Mouse (Mus musculus) intestine, postnatal 0 days (tissue): ENCODE data around the gene Gm49673. TPM values are rescaled to one million over a fixed set of nuclear protein-coding genes. Genes with fewer than 3 reads are reported as not detected.
"Not testable (repeated sequence)": the region's sequence is repeated elsewhere in the genome, so short reads cannot be mapped to it uniquely, and the experiment has no call there.

ENCODE experiments used
- ATAC-seq: fragments of 200-750 bp; cut with Nextera tagmentation; 2 replicates; pipeline ENCODE4 v1.8.0; 2017; ENCODE audit warnings: mild to moderate bottlenecking, moderate TSS enrichment, moderate library complexity
- H3K27ac ChIP-seq: fragments of 300-500 bp; sonication (generic); 2 replicates; pipeline ENCODE4 v1.5.1; 2014; ENCODE audit warnings: mild to moderate bottlenecking, low read depth, low read length, moderate library complexity
- H3K27me3 ChIP-seq: fragments of 300-500 bp; sonication (generic); replicated peaks from 2 replicates; pipeline ENCODE4 v1.6.1; 2014; ENCODE audit warnings: low read length, mixed read lengths; ENCODE audit not compliant: control insufficient read depth, insufficient read depth
- H3K36me3 ChIP-seq: fragments of 300-500 bp; sonication (generic); 2 replicates; pipeline ENCODE4 v1.6.1; 2014; ENCODE audit warnings: mild to moderate bottlenecking, moderate library complexity; ENCODE audit not compliant: control insufficient read depth, insufficient read depth
- H3K4me1 ChIP-seq: fragments of 300-500 bp; sonication (generic); replicated peaks from 2 replicates; pipeline ENCODE4 v1.6.1; 2014; ENCODE audit warnings: antibody characterized with exemption, low read length, mixed read lengths; ENCODE audit not compliant: control insufficient read depth, insufficient read depth
- H3K4me2 ChIP-seq: fragments of 300-500 bp; sonication (generic); replicated peaks from 2 replicates; pipeline ENCODE4 v1.6.1; 2014; ENCODE audit warnings: low read depth, mild to moderate bottlenecking, moderate library complexity
- H3K4me3 ChIP-seq: fragments of 300-500 bp; sonication (generic); 2 replicates; pipeline ENCODE4 v1.5.1; 2014; ENCODE audit warnings: low read depth, low read length
- H3K9ac ChIP-seq: fragments of 300-500 bp; sonication (generic); 2 replicates; pipeline ENCODE4 v1.6.1; 2014; ENCODE audit warnings: mild to moderate bottlenecking, low read depth, low read length
- H3K9me3 ChIP-seq: fragments of 300-500 bp; sonication (generic); 2 replicates; pipeline ENCODE4 v1.6.1; 2016; ENCODE audit warnings: mixed run types; ENCODE audit not compliant: control insufficient read depth
- WGBS: fragments of 180-500 bp; shearing (Covaris S2); extraction: QIAGEN DNeasy Blood & Tissue Kit; methylation state at CpG from one replicate; pipeline ENCODE4 v1.1.7; 2014; 5-methylcytosine and 5-hydroxymethylcytosine counted together
- polyA plus RNA-seq: library from polyadenylated mRNA; unstranded; fragments of >200 nt; fragmentation: Nextera tagmentation; extraction: Ambion mirVana; gene quantifications from 2 replicates; pipeline ENCODE4 v1.2.1, GENCODE M21; 2015

The Gm49673 gene
- polyA plus RNA-seq, 1 experiment from 2014 or later = not detected

- not testable (repeated sequence) for H3K27ac ChIP-seq, H3K4me2 ChIP-seq, H3K36me3 ChIP-seq, H3K4me1 ChIP-seq, H3K4me3 ChIP-seq, ATAC-seq, H3K27me3 ChIP-seq, H3K9ac ChIP-seq, H3K9me3 ChIP-seq
- 66% methylated on average over 9 of the region's 9 CpGs for WGBS
These were observed 18.0 kb downstream of the Gm49673 start for GRCm38 (mm10) chr17:8129578-8129977.

DNA sequence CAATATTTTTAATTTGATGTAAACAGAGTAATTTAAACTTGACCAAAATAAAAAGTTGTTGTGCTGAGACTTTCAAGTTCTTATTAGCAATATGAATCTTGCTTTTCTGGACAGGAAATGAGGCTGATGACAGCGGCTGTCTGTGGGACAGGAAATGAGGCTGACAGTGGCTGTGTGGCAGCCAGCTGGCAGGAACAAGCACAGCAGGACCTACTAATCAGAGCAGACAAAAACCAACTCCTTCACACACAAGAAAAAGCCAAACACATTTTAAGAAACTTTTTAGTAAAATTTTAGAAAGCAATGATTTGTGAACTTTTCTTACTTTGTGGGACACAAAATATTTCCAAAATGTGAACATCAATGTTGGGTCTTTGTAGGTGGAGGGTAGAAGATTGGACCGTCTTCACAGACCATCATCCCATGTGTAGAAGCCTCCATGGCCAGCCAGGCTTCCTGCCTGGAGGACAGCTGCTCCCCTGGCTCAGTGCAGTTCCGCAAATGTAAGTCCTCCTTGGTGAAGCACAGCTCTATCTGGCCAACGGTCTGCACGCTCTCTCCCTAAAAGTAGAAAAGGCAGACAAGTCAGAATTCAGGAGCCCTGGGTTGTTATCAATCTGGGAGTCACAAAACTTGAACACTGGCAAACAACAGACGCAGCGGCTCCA, 19.1 kb downstream of the Gm49673 start:
- not testable (repeated sequence) for H3K36me3 ChIP-seq, H3K27me3 ChIP-seq, H3K27ac ChIP-seq, H3K9ac ChIP-seq, ATAC-seq, H3K4me1 ChIP-seq, H3K9me3 ChIP-seq, H3K4me3 ChIP-seq, H3K4me2 ChIP-seq
- WGBS = no CpG with 5 or more reads among the region's 7 CpGs

- not testable (repeated sequence) for H3K4me3 ChIP-seq, H3K27me3 ChIP-seq, H3K9ac ChIP-seq, H3K4me1 ChIP-seq, H3K4me2 ChIP-seq, H3K9me3 ChIP-seq, ATAC-seq, H3K36me3 ChIP-seq, H3K27ac ChIP-seq
- WGBS = 95% methylated on average over 3 of the region's 6 CpGs
These were observed 23.0 kb downstream of the Gm49673 start for GRCm38 (mm10) chr17:8124586-8124985.

DNA sequence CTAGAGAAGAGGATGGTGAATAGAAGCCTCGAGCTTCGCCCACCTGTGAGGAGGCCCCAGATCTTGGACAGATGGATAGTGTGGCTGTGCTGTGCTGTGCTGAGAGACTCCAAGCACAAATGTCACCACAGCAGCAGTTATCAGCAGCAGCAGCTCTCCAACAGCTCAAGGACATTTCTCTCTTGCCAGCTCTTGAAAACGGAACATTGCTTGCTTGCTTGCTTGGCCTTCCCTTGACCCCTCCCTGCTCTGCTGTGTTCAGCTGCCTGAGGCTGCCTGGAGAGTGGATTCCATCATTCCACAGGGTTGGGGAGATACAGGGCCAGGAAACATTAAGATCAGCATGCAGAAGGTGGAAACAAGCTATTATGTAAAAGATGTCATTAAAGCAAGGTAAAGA, 24.6 kb downstream of the Gm49673 start:
- not testable (repeated sequence) for H3K4me3 ChIP-seq, H3K4me1 ChIP-seq, ATAC-seq, H3K27ac ChIP-seq, H3K9me3 ChIP-seq, H3K27me3 ChIP-seq, H3K4me2 ChIP-seq, H3K36me3 ChIP-seq, H3K9ac ChIP-seq
- no CpG with 5 or more reads among the region's 3 CpGs for WGBS

GRCm38 (mm10) chr17:8116928-8117327, 30.7 kb downstream of the Gm49673 start:
- ATAC-seq, H3K4me2 ChIP-seq: not testable (repeated sequence)

GRCm38 (mm10) chr17:8116378-8116777, 31.2 kb downstream of the Gm49673 start:
- not testable (repeated sequence) for H3K4me1 ChIP-seq, ATAC-seq, H3K9ac ChIP-seq, H3K27me3 ChIP-seq, H3K9me3 ChIP-seq, H3K4me3 ChIP-seq, H3K27ac ChIP-seq, H3K4me2 ChIP-seq, H3K36me3 ChIP-seq
- WGBS = 70% methylated on average over 6 of the region's 11 CpGs

More at GRCm38 (mm10) chr17:8116928-8117327, 30.7 kb downstream of the Gm49673 start:
- H3K36me3 ChIP-seq, H3K4me3 ChIP-seq, H3K4me1 ChIP-seq, H3K9ac ChIP-seq, H3K27me3 ChIP-seq, H3K27ac ChIP-seq, H3K9me3 ChIP-seq: not testable (repeated sequence)
- no CpG with 5 or more reads among the region's 6 CpGs for WGBS

GRCm38 (mm10) chr17:8112199-8112598, 35.4 kb downstream of the Gm49673 start:
- H3K27me3 ChIP-seq, H3K4me3 ChIP-seq, H3K4me1 ChIP-seq, H3K36me3 ChIP-seq, H3K4me2 ChIP-seq, H3K9me3 ChIP-seq, H3K27ac ChIP-seq, H3K9ac ChIP-seq, ATAC-seq: not testable (repeated sequence)
- WGBS = no CpG with 5 or more reads among the region's 1 CpGs

GRCm38 (mm10) chr17:8101297-8101609, 46.3 kb downstream of the Gm49673 start:
- H3K27ac ChIP-seq, ATAC-seq, H3K4me1 ChIP-seq, H3K9me3 ChIP-seq, H3K27me3 ChIP-seq, H3K9ac ChIP-seq, H3K36me3 ChIP-seq, H3K4me2 ChIP-seq, H3K4me3 ChIP-seq: not testable (repeated sequence)
- WGBS = 55% methylated on average over 2 of the region's 6 CpGs

DNA sequence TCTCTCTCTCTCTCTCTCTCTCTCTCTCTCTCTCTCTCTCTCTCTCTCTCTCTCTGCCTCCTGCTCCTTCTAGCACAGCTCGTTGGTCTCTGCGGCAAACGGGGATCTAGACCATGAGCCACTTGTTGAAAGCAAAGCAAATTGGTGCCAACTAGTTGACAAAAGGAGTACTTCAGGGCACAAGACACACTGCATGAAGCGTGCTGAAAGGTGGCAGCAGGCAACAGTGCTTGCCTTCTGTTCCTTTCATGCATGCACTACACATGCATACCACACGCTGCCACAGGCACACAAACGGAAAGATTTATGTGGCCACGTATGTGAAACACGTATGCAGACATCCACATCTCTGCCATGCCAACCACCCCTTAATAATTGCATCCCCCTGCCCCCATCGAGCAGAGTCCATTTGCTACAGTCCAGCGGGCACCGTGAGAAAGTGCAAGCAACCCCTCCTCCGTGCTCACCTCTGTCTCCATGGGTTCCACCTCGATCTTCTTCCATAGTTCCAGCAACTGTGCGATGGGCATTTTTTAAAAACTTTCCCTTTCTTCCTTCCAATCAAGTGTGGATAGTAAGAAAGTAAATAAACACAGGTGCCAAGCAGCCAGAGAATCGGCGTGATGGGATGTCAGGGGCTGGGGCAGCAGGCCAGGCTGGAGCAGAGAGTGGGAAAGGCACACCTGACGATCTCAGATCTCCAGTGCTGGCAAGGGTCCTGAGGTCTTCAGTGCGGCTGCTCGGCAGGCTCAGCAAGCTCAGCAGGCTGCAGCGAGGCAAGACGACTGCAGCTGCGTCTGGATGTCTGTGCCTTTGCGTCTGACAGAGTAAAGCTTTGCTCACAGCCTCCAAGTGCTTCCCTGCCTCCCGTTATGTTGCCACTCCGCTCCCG, 46.9 kb downstream of the Gm49673 start:
- WGBS = 60% methylated on average over 6 of the region's 26 CpGs
- H3K4me3 ChIP-seq, H3K4me2 ChIP-seq, H3K27ac ChIP-seq, H3K4me1 ChIP-seq, ATAC-seq, H3K36me3 ChIP-seq, H3K27me3 ChIP-seq, H3K9me3 ChIP-seq, H3K9ac ChIP-seq: not testable (repeated sequence)
